Mouse (Mus musculus) erythroid progenitor cell, adult 5-6 weeks (primary cell): ENCODE measurements around the gene Mrpl28. TPM values are rescaled to one million over a fixed set of nuclear protein-coding genes. Genes with fewer than 3 reads are reported as not detected.
"Not testable (repeated sequence)": the region's sequence is repeated elsewhere in the genome, so short reads cannot be mapped to it uniquely, and the experiment has no call there.

Experiments
- ATAC-seq: replicated peaks from 2 replicates; pipeline ENCODE4 v1.8.0; 2016; ENCODE audit warnings: moderate number of reproducible peaks, mild to moderate bottlenecking, moderate TSS enrichment, inconsistent platforms; ENCODE audit not compliant: poor library complexity, low FRiP score, severe bottlenecking
- total RNA-seq, 2 experiments: library from RNA; stranded (forward) in 1 of 2; stranded (reverse) in 1 of 2; fragments of 150-400 nt in 1 of 2; fragments of 186-747, 209-891 nt in 1 of 2; gene quantifications; 2 replicates each; pipeline versions ENCODE4 v1.2.3 to v1.2.4; 2015 to 2017; ENCODE audit warnings: low replicate concordance in 2 of 2

Gene Mrpl28
- total RNA-seq, 2 experiments from 2014 or later = 30.9 to 32.3 TPM

- ATAC-seq = no peak
Observed at GRCm38 (mm10) chr17:26151886-26152630, 28.8 kb downstream of the Mrpl28 start.

- ATAC-seq = no peak
Observed at GRCm38 (mm10) chr17:26162736-26163135, 39.4 kb downstream of the Mrpl28 start.

GRCm38 (mm10) chr17:26168039-26168438 lies 44.7 kb downstream of the Mrpl28 start:
- ATAC-seq = no peak

- not testable (repeated sequence) for ATAC-seq
Observed at GRCm38 (mm10) chr17:26175248-26175647, 51.9 kb downstream of the Mrpl28 start.

Other genes starting within 250 kb of the Mrpl28 start
- 10.1 and 17.3 TPM in 2 replicates for gene Mettl26, start 248.4 kb upstream of the Mrpl28 start, total RNA-seq (2015; ENCODE audit: low replicate concordance)
- gene Mettl26, start 248.4 kb upstream of the Mrpl28 start, total RNA-seq (2017; ENCODE audit: low replicate concordance) = 7.1 and 7.7 TPM in 2 replicates
- not detected in 2 replicates for gene Wfikkn1, start 242.6 kb upstream of the Mrpl28 start, total RNA-seq (2015; ENCODE audit: low replicate concordance)
- gene Wfikkn1, start 242.6 kb upstream of the Mrpl28 start, total RNA-seq (2017; ENCODE audit: low replicate concordance) = 0.26 and 1.7 TPM in 2 replicates
- 2.2 and 2.5 TPM in 2 replicates for gene Rab40c, start 203.8 kb upstream of the Mrpl28 start, total RNA-seq (2015; ENCODE audit: low replicate concordance)
- 0.98 and 3.2 TPM in 2 replicates for gene Rab40c, start 203.8 kb upstream of the Mrpl28 start, total RNA-seq (2017; ENCODE audit: low replicate concordance)
- gene Pigq, start 178.6 kb upstream of the Mrpl28 start, total RNA-seq (2015; ENCODE audit: low replicate concordance) = 1,618 and 1,746 TPM in 2 replicates
- gene Pigq, start 178.6 kb upstream of the Mrpl28 start, total RNA-seq (2017; ENCODE audit: low replicate concordance) = 1,554 and 1,638 TPM in 2 replicates
- 13.7 and 13.8 TPM in 2 replicates for gene Nhlrc4, start 178.5 kb upstream of the Mrpl28 start, total RNA-seq (2015; ENCODE audit: low replicate concordance)
- 13.7 and 18.9 TPM in 2 replicates for gene Nhlrc4, start 178.5 kb upstream of the Mrpl28 start, total RNA-seq (2017; ENCODE audit: low replicate concordance)
- not detected in 2 replicates for gene A930017K11Rik, start 170.9 kb upstream of the Mrpl28 start, total RNA-seq (2015; ENCODE audit: low replicate concordance)
- gene A930017K11Rik, start 170.9 kb upstream of the Mrpl28 start, total RNA-seq (2017; ENCODE audit: low replicate concordance) = not detected in 2 replicates
- 9.6 and 9.7 TPM in 2 replicates for gene Capn15, start 137.7 kb upstream of the Mrpl28 start, total RNA-seq (2015; ENCODE audit: low replicate concordance)
- 5.7 and 9.1 TPM in 2 replicates for gene Capn15, start 137.7 kb upstream of the Mrpl28 start, total RNA-seq (2017; ENCODE audit: low replicate concordance)
- gene Rab11fip3, start 53.9 kb upstream of the Mrpl28 start, total RNA-seq (2015; ENCODE audit: low replicate concordance) = not detected in 2 replicates
- 0.26 TPM in 1 of 2 replicates, not detected in the other for gene Rab11fip3, start 53.9 kb upstream of the Mrpl28 start, total RNA-seq (2017; ENCODE audit: low replicate concordance)
- 1.8 TPM in 1 of 2 replicates, not detected in the other for gene Decr2, start 33.2 kb upstream of the Mrpl28 start, total RNA-seq (2015; ENCODE audit: low replicate concordance)
- gene Decr2, start 33.2 kb upstream of the Mrpl28 start, total RNA-seq (2017; ENCODE audit: low replicate concordance) = 1.4 TPM in 1 of 2 replicates, not detected in the other
- 3.6 and 5.9 TPM in 2 replicates for gene Nme4, start 27.9 kb upstream of the Mrpl28 start, total RNA-seq (2015; ENCODE audit: low replicate concordance)
- 3.4 TPM in 1 of 2 replicates, not detected in the other for gene Nme4, start 27.9 kb upstream of the Mrpl28 start, total RNA-seq (2017; ENCODE audit: low replicate concordance)
- 13.0 and 13.8 TPM in 2 replicates for gene Tmem8, start 10.2 kb upstream of the Mrpl28 start, total RNA-seq (2015; ENCODE audit: low replicate concordance)
- gene Tmem8, start 10.2 kb upstream of the Mrpl28 start, total RNA-seq (2017; ENCODE audit: low replicate concordance) = 6.7 and 8.9 TPM in 2 replicates
- gene Axin1, start 15.2 kb downstream of the Mrpl28 start, total RNA-seq (2015; ENCODE audit: low replicate concordance) = 12.2 and 35.3 TPM in 2 replicates
- gene Axin1, start 15.2 kb downstream of the Mrpl28 start, total RNA-seq (2017; ENCODE audit: low replicate concordance) = 44.4 and 84.3 TPM in 2 replicates
- gene Pdia2, start 75.6 kb downstream of the Mrpl28 start, total RNA-seq (2015; ENCODE audit: low replicate concordance) = 4.7 and 13.4 TPM in 2 replicates
- gene Pdia2, start 75.6 kb downstream of the Mrpl28 start, total RNA-seq (2017; ENCODE audit: low replicate concordance) = 4.1 and 24.4 TPM in 2 replicates
- not detected in 2 replicates for gene Rgs11, start 79.5 kb downstream of the Mrpl28 start, total RNA-seq (2015; ENCODE audit: low replicate concordance)
- gene Rgs11, start 79.5 kb downstream of the Mrpl28 start, total RNA-seq (2017; ENCODE audit: low replicate concordance) = not detected in 2 replicates
- gene Arhgdig, start 84.3 kb downstream of the Mrpl28 start, total RNA-seq (2015; ENCODE audit: low replicate concordance) = 3.2 TPM in 1 of 2 replicates, not detected in the other
- not detected in 2 replicates for gene Arhgdig, start 84.3 kb downstream of the Mrpl28 start, total RNA-seq (2017; ENCODE audit: low replicate concordance)
- 0.72 and 3.8 TPM in 2 replicates for gene Fam234a, start 120.7 kb downstream of the Mrpl28 start, total RNA-seq (2015; ENCODE audit: low replicate concordance)
- gene Fam234a, start 120.7 kb downstream of the Mrpl28 start, total RNA-seq (2017; ENCODE audit: low replicate concordance) = 1.8 and 6.0 TPM in 2 replicates
- gene Luc7l, start 129.4 kb downstream of the Mrpl28 start, total RNA-seq (2015; ENCODE audit: low replicate concordance) = 16.3 and 27.4 TPM in 2 replicates
- 45.1 and 70.6 TPM in 2 replicates for gene Luc7l, start 129.4 kb downstream of the Mrpl28 start, total RNA-seq (2017; ENCODE audit: low replicate concordance)